Mouse (Mus musculus): ENCODE data around the gene Rnf224.
"Not testable (repeated sequence)": the region's sequence is repeated elsewhere in the genome, so short reads cannot be mapped to it uniquely, and the experiment has no call there.

Gene Rnf224

DNA sequence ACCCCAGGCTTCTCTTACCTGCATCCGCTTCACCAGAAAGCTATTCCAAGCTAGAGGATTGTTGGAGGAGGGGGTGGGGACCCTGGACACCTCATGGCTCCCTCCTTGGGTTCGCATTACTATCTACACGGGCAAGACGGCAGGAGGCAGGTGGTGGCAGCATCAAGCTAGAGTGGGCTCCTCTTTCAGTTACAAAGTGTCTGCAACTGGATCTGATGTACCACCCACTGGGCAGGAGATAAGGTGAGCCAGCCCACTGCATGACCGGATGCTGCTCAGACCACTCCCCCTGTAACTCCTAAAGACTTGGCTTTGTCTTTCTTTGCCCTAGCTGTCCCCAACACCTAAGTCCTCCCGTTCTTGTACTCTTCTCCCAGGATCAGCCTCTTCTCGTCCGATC, at the start of gene Rnf224:
Rnf224 (minus strand) TSS at position 174 of the 400 bp plus-strand sequence.
- DNase-seq (ENCODE audit: low read depth): no peak

DNA sequence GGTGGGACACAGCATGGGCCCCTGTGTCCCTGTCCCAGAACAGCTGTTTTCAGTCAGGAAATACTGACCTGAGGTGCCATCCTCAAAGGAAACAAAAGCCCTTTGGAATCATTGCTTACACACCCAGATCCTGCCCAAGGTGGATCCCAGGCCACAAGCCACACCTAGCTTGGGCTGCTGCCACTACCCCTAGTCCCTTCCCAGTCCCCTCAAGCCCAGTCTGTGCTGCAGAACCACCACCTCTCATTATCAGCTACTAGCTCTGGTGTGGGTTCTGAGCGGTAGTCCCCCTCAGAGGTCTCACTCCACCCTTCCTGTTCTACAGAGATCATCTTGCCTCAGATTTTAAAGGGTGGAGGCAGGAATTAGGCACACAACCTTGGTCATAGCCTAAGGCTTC, 49.7 kb upstream of the Rnf224 start:
- DNase-seq (ENCODE audit: low read depth): no peak

DNA sequence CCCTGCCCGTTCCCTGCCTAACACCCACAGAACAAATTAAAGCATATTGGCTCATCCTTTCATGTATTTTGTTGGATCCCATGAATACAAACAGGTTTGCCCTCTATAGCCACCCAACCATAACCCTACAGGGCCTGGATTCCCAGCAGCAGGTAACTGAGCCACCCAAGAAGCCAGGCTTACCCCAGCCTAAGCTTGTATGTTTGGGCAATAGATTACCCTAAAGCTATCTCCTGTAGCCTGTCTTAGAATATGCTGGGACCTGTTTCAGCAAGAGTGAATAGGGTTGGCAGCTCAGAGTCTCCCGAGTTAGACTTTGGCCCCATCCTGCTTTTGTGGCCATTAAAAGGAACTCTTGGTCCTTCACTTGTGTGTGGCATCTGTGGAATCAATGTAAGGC, 49.0 kb upstream of the Rnf224 start:
- DNase-seq (ENCODE audit: low read depth): no peak

DNA sequence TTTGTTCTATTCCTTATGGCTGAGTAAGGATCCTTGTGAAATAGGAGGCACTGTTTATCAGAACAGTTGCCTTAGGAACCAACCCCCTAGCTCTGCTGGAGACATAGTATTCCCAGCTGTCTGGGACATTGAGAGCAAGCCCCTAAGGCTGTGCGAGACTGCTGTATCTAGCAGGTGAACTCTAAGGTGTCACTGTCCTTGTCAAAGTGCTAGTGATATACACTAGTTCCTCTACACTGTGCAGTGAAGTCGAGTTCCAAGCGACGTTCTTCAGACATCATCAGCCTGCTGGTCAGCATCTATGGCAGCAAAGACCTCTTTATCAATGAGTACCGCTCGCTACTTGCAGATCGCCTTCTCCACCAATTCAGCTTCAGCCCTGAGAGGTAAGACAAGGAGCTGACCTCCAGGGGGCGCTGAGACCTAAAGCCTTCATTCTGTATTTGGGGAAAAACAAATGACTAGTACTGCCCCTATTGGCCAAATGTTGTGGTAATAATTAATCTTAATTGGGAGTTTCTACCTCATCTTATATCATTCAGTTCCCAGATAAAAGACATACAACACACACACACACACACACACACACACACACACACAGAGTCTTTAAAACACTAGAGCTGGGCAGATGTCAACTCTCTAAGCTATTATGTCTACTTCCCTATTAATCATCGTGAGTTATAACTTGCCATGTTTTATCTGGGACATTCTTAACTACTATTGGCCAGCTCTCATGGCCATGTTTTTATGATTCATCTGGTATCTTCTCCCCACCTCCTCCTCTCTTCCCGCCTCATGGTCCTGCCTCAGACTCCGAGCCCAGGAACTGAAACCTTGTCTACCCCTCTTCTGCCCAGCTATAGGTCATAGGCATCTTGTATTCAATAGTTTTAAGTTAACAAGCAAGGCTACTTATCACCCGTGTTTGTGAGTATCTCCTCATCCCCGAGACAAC, 42.6 kb upstream of the Rnf224 start:
- DNase-seq (ENCODE audit: low read depth): peak; percentile 89

DNA sequence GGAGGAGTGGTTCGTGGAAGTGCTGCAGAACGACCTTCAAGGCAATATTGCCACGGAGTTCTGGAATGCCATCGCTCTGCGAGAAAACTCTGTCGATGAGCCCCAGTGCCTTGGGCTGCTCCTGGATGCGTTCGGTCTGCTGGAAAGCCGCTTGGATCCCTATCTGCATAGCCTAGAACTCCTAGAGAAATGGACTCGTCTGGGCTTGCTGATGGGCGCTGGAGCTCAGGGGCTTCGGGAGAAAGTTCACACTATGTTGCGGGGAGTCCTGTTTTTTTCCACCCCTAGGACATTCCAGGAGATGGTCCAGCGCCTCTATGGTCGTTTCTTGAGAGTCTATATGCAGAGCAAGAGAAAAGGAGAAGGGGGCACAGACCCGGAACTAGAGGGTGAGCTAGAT, 36.4 kb upstream of the Rnf224 start:
- no peak for DNase-seq (ENCODE audit: low read depth)

DNA sequence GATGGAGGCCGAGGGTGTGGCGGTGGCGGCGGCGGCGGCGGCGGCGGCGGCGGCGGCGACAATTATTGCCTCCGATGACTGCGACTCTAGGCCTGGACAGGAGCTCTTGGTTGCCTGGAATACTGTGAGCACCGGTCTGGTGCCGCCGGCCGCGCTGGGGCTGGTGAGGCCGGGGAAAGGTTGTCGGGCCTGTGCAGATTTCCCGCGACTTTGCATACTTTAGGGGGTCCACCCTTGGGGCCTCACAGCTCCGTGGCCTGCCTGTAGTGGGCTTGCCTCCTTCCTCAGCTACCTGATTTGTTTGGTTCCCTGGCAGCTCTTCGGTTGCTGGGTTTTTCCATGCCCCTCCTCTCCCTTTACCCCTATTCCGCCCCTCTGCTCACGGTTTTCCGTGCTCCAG, 35.9 kb upstream of the Rnf224 start:
- no peak for DNase-seq (ENCODE audit: low read depth)

DNA sequence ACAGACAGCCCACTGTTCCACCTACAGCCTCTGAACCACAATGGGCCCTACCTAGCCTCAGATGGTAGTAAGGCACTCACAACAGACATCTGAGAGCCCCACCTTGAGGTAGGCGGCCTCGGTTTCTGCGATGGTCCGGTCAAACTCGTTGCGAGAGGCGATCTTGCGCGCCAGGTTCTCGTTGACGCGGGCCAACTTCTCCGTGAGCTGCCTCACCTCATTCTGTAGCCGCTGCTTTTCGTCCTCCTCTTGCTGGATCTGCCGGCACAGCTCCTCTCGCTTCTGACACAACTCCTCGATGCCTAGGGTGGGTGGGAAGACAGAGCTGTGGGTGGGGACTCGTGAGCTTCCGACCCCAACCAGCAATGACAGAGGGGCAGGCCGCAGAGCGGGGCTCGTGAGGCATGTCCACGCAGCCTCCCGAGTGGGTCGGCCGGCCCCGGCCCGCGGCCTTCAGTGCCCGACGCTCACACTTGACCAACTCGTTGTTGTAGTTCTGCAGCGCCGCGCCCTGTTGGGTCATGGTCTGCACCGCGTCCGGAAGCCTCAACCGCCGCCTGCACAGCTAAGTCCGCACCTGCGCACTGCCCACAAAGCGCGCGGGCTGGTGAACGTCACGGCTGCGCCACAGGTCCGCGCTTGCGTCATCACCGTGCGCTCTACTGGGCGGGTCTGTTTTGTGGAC, 35.4 kb upstream of the Rnf224 start, which contains the start of the genes Ssna1 and Anapc2:
Ssna1 (minus strand) TSS at position 612 of the 685 bp plus-strand sequence.
Anapc2 (plus strand) TSS at position 652 of the 685 bp plus-strand sequence.
- peak; percentile 97 for DNase-seq (ENCODE audit: low read depth)

DNA sequence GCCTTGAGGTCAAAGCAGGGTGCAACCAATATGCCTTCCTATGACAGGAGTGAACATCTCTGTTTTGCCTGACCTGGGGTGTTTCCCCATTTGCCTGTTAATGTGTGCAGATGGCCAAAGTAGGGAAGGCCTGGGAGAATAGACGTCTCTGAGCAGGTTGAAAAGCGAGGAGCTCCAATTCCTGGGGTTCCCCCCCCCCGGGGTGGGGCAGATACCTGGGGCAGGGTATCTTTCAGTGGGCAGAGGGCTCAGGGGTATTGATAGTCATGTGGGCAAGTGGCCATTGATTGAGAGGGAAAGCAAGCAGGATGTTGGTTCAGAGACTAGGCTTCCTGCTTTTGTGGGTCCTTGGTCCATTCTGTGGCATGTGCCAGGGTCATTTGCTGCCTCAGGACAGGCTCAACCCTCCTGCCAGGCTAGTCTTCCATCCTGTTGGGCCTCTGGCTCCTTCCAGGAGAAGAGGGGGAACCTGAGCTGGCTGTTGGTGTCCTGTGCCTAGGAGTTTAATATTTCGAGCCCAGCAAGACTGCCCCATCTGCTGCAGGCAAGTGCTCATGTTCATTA, 31.2 kb upstream of the Rnf224 start:
- DNase-seq (ENCODE audit: low read depth): no peak

DNA sequence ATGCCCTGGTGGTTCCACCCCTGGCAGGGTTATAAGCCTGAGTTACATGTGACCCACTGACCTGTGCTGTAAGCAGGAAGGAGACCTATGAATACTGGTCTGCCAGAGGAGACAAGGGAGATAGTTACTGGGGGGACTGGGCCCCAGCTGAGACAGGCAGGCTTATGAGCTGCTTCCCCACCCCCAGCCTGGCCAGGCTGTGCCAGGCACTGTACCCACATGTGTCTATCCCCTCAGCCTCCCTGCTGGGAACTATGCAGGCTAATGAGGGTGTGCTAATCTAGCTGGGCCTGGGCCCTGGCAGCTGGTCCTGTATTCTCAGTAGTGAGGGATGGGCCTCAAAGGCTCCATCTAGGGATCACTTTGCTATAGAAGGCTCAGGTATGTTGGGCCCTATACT, 30.7 kb upstream of the Rnf224 start:
- DNase-seq (ENCODE audit: low read depth): no peak

DNA sequence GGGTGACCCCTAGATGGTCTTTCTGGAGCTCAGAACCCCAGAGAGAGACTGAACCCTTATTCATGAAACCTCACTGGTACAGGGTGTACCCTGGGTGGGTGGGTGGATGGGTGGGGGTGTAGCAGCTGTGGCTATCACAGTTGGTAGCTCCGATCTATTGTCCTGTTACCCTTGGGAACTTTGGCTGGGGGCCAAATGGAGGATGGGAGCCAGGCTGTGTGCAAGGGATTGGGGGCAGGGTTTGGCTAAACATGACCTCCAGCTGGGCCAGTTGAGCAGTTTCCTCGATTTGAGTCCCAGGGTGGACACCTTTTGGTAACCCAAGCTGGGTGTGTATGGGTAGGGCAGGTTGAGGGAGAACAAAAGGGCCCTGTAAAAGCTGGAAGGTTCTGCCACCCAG, 30.1 kb upstream of the Rnf224 start:
- no peak for DNase-seq (ENCODE audit: low read depth)

DNA sequence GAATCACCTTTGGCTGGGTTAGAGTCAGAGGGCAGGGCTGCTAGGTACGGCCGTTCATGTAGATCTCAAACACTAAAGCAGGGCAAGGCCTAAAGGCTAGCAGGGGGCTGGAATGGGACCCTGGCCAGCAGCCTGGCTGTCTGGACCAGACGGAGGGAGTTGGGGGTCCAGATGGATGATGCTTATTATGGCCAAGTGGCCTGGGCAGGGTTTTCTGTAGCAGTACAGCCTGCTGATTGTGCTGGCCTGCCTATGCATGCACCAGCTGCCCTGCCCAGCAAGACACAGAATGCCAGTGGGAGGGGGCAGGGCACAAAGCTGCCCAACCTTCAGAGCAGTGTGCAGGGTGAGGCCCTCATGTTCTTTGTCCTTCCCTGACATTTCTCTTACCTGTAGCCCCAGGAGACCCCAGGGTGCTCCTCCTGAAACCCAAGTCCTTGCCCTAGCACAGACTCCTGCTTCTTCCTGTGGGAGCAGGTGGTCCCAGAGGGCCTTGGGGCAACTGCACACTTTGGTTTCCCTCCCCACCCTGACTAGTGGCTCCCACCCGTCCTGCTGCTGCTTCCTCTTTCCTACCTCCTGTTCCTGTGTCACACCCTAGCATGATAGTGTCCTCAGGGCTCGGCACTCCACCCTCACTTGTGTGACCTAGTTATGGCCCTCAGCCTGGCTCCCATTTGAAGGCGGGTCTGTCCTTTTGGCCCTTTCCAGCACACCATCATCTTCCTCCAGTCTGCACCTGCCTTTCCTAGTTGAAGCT, 29.5 kb upstream of the Rnf224 start:
- peak; percentile 71 for DNase-seq (ENCODE audit: low read depth)

DNA sequence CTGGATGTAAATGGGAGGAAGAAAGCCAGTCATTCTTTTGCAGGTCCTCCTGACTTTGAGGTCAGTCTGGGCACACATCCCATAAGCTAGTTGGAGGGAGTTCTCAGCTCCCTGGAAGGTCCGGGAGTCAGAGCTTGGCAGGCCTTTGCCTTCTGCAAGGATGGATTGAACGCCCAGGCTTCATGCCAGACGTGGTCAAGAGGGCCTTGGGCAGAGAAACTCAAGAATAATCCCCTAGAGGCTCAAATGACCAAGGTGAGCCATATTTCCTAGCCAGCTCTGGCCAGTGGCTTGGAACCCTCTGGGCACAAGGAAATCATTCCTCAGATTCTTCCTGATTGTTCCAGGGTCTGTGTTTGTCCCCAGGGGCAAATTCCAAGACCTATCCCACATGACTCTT, 28.3 kb upstream of the Rnf224 start:
- DNase-seq (ENCODE audit: low read depth): no peak

DNA sequence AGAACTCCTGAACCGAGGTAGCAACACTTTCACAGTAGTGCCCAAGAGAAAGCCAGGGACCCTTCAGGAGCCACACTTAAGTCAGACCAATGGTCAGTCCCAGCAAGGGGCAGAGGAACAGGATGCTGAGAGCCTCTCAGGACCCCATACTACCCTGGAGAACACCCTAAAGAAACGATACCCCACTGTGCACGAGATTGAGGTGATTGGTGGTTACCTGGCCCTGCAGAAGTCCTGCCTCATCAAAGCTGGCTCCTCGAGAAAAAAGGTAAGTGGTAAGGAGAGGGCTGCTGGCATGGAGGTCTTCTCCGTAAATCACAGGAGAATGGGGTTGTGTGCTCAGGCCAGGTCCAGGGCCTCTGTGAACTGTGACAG, 27.7 kb upstream of the Rnf224 start:
- DNase-seq (ENCODE audit: low read depth): no peak

DNA sequence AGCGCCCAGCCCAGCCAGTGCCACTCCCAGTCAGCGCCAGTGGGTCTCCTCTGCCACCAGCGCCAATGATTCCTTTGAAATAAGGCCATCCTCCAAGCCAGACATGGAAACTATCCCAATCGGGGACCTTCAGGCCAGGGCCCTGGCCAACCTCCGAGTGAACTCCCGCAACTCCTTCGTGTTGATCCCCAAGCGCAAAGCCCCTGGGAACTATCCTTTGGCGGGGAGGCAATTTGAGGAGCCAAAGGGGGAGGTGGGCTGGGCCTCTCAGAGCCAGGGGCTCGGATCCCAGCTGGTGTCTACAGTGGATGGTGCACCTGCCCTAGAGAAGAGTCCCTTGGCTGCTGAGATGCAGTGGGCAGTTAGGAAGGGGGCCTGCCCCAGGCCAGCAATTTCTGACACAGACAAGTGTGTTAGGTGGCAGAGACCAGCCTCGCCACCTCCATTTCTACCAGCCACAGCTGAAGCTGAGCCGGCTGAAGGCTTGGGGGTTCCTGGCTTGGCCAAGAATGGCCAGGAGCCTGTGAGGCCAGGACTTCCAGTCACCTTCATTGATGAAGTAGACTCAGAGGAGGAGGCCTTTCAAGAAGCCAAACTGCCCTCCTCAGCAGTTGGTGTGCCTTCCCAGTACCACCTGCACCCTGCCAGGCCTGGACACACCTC, 27.2 kb upstream of the Rnf224 start:
- DNase-seq (ENCODE audit: low read depth): no peak

DNA sequence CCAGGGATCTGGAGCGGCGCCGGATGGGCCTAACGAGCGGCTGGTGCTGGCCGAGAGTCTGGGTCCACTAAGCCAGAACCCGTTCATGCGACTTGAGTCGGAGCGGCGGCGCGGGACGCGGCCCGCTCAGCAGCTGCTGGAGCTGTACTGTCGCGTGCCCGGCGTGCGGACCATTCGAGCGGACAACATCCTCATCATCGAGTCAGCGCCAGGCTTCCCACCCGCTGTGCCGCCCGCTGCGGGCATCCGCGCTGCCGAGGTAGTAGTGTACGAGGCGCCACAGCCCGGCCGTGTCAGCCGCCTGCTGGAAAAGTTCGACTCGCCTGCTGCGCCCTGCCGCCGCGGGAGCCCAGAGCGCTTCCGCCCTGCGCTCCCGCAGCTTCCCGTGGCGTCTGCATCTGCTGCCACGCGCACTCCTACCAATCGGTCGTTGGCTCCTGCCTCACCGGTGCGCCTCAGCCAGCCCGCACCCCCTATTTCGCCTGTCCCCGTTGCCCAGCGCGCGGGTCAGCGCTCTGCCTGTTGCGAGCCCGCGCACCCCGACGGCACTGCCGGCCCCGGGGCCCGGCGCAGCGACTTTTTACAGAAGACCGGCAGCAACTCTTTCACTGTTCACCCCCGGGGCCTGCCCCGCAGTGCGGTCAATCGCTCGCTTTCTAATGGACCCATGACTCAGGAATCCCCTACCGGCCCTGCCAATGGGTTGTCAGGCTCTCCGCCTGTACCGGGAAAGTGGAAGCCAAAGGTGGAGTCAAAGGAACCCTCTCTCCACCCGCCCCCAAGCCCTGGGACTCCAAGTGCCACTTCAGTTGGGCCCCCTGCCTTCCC, 26.4 kb upstream of the Rnf224 start:
- peak; percentile 54 for DNase-seq (ENCODE audit: low read depth)

DNA sequence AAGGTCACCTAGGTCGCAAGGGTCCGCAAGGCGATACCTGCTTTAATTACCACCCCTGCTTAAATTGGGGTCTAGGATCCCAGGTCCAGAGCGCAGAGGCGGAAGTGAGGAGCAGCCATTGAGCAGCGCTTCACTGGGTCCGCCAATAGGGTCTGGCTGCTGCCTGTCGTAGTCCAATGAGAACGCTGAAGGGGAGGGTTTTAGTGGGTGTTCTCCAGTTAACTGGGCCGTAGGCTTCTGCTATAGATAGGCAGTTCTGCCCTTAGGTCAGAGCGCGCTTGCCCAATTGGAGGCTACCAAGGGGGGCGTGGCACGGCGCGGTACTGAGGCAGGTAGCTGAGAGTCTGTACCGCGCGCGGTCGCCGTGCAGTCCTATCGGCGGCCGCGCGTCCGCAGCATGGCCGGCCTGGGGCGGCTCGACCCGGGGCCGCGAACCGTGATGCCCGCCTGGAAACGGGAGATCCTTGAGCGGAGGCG, 25.7 kb upstream of the Rnf224 start, which contains the start of gene Tprn:
Tprn (plus strand) TSS at position 328 of the 477 bp plus-strand sequence.
- peak; percentile 99 for DNase-seq (ENCODE audit: low read depth)

DNA sequence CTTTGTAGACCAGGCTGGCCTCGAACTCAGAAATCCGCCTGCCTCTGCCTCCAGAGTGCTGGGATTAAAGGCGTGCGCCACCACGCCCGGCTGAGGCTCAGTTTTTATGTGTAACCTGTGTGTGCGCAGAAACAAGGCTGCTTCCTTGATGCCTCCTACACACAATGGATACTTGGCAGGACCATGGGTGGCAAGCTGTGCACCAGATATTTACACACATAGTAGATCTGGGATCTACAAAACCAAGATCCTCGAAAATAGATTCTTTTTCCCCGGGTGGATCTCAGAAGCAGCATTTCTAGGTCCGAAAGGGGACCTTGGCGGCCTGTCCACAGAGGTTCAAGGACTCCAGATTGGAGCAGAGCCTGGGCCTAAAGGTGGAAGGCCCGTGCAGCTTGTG, 25.3 kb upstream of the Rnf224 start:
- DNase-seq (ENCODE audit: low read depth): no peak

DNA sequence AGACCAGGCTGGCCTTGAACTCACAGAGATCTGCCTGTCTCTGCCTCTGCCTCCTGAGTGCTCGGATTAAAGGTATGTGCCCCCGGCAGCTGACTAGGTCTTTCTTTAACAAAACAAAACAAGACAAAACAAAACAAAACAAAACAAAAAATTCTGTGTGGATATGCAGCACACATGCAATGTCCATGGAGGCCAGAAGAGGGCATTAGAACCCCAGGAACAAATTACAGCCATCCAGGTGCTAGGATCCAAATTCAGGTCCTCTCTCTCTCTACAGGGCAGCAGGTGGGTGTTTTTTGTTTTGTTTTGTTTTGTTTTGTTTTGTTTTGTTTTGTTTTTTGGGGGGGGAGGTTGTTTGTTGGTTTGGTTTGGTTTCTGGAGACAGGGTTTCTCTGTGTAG, 22.3 kb upstream of the Rnf224 start:
- peak; percentile 55 for DNase-seq (ENCODE audit: low read depth)

DNA sequence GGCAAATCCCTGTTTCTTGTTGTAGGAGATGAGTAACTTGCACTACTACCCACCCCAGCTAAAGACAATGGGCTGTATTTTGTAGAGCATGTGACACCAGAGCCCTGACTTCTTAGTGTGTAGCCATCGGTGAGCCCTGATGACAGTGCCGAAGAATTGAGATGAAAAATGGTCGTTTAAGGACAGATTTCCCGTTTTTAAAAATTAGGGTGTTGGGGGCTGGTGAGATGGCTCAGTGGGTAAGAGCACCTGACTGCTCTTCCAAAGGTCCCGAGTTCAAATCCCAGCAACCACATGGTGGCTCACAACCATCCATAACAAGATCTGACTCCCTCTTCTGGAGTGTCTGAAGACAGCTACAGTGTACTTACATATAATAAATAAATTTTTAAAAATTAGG, 20.7 kb upstream of the Rnf224 start:
- not testable (repeated sequence) for DNase-seq (ENCODE audit: low read depth)

DNA sequence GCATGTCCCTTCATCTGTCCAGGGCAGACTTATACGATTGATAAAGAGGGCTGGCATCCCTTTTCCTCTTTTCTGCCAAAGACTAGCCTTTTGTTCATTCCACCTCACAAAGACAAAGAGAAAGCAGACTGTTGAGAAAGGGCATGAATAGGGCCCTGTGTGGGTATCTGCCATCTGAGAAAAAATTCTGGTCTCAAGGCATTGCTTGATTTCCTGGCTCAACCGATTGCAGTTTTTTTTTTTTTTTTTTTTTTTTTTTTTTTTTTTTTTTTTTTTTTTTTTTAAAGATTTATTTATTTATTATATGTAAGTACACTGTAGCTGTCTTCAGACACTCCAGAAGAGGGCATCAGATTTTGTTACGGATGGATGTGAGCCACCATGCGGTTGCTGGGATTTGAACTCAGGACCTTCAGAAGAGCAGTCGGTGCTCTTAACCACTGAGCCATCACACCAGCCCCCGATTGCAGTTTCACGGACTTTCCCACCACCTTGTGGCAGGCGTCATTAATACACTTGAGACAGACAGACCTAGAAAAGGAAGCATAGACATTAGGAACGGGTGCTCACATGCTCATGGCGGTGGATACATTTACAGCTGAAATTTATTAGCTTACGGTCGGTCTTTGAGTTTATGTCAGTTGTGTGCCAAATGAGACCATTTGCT, 20.0 kb upstream of the Rnf224 start:
- peak; percentile 89 for DNase-seq (ENCODE audit: low read depth)

All from 416B (cell line).